Mouse (Mus musculus): ENCODE data around the gene Gm11549.

Gm11549 gene

DNA sequence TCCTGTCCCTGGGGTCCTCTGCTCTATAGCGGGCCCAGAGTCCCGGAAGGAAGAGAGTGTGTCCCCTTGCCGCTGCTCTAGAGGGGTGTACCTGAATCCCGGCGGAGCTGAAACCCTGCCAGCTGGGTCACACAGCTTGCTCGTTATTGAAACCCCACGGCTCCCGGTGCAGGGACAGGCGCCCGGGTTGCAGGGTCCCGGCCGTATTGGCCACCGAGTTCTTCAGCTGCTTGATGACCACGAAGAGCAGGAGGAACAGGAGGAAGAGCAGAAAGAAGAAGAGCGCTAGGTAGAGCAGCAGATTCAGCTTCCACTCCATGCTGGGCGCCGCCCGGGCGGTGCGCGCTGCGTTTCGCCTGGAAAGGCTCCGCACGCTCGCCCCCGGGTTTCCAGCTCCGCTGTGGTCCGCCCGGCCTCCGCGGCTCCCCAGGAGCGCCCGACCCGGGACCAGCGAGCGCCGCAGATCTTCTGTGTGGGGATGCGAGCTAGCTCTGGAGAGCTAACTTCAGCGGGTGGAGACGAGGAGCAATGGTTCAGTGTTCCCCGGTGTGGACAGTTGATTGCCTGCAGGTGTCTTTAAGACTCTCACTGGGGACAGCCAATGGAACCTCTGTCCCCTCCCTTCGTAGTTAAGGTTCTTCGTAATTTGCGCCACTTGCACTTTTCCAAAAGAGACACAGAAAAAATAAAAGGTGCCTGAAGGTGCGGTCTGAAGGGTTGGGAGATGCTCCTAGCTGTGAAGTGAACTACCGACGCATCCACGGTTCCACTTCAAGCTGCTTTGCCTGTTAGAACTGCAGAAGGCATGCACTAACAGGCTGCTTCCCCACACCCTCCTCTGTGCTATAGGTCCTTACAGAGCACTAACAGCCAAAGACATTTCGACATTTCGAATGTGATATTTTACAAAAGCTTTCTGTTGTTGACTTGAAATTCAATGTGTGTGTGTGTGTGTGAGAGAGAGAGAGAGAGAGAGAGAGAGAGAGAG is at the start of gene Gm11549:
Gene Gm11549 (minus strand): TSS at position 741 of the 988 bp plus-strand sequence.
- no peak for DNase-seq

DNA sequence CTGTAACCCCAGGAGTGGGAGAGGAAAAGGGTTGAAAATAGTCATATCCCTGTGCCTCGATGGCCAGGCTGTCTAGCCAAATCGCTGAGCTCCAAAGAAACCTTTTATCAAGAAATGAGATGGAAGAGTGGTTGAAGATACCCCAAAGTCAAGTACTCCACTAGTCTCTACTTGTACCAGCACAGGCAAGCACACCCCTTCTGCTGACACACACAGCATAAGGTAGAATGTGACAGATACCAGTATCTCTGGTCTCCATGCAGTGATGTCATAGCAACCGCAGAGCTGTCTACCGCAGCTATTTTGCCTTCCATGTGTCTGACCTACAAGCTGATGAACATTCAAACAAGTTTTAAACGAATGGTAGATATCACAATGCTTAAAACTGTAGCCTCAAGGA is 48.2 kb upstream of the Gm11549 start:
- no peak for DNase-seq

DNA sequence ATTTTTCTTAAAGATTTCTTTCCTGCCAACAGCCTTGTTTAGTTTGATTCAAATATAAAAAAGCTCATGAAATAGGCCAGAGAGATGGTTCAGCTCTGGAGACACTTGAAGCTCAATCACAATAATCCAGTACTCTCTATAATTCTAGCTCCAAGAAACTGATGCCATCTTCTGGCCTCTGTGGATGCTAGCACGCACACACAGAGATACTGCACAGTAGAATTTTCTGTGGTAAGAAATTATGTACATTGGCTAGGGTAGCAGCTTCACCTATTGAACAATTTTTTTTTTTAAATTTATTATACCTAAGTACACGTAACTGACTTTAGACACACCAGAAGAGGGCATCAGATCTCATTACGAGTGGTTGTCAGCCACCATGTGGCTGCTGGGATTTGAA is 42.1 kb upstream of the Gm11549 start:
- no peak for DNase-seq

- no peak for DNase-seq
Observed at GRCm38 (mm10) chr3:36559606-36560005, 38.0 kb upstream of the Gm11549 start.

DNA sequence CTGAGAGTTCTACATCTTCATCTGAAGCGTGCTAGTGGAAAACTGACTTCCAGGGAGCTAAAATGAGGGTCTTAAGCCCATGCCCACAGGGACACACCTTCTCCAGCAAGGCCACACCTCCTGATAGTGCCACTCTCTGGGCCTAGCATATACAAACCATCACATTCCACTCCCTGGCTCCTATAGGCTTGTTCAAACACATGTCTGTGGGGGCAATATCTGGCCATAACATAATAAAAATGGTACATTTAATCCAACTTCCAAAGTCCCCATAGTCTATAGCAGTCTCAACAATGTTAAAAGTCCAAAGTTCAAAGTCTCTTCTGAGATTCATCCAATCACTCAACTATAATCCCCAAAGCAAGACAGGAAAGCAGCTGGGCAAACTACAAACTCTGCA is 36.0 kb upstream of the Gm11549 start:
- no peak for DNase-seq

- DNase-seq, result peak; percentile 93
Observed at GRCm38 (mm10) chr3:36552406-36553047, 30.9 kb upstream of the Gm11549 start, which contains the start of gene Exosc9. Gene Exosc9 (plus strand): TSS chr3:36552606.

DNA sequence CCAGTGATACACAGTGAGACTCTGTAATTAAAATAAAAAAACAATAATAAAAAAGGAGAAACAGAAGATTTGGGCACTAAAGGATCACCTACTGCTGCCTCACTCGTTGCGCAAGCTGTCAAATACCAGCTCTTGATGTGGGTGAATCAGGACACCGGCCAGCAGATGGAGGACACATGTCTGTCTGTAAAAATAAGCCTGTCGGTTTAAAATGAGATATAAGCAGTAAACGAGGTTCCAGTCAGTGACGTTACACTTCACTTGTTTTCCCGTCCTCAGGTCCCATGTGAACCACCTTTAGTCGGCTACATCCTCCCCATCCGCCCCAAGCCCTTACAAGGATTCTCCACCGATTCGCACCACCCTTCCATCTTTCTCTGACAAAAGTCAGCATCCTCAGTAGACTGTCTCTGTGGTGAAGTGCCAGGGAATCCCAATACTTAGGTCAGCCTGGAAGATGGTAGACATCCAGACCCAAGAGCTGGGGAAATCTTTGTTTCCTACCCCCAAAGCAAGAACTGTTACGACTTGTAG is 30.3 kb upstream of the Gm11549 start:
- DNase-seq, result no peak

DNA sequence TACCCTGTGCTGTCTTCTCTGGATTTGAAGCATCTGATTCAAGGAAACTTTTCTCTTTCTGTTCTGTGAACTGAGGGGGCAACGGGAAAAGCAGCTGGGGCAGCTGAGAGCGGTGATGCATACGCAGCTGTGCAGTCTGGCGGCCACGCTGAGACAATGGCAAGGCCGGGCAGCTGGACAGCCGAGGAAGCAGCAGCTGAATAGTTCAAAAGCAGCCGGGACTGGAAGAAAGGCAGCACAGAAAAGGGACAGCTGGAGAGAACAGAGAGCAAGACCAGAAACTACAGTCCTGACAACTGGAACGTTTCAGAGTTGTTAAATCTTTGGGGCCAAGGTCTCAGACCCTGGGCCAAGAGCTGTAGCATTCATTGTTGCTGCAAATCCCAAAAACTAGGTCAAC is 29.7 kb upstream of the Gm11549 start:
- peak; percentile 16 for DNase-seq

- no peak for DNase-seq
Observed at GRCm38 (mm10) chr3:36544961-36545360, 23.3 kb upstream of the Gm11549 start.

DNA sequence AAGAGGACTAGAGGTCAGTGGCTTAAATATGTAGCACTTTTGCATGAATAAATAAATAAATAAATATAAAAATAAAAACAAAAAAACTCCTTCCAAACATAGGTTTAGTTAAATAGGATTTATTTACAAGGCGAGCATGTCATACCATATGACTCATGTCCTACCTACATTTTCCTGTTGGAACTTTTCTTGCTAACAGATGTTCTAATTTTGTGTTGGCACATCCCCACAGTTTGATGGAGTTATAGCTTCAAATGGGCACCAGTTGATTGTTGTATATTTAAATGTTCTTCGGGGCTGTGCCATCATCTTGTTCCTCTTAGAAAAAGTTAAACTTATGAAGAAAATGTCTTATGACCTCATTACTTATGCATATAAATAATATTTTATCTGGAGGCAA is 19.8 kb upstream of the Gm11549 start:
- no peak for DNase-seq

GRCm38 (mm10) chr3:36540756-36541155 is 19.1 kb upstream of the Gm11549 start:
- DNase-seq, result no peak

GRCm38 (mm10) chr3:36537701-36538470 is 16.3 kb upstream of the Gm11549 start:
- no peak for DNase-seq

DNA sequence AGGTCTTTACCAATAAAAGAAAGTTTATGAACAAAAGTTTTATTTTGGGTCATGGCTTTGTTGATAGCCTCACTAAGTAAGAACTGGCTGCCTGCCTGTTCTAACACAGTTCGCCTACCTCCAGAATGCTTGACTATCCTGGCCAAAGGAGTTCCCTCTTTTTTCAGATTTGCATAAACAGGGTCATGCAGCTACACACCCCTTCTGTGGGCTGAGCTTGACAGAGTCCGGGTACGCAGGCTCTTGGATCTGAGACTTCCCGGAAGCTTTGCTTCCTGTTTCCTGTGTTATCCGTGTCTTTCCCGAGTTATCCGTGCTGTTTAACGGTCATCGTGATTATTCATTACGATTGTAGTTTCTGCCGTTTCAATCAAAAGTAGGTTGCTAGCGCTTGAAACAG is 14.4 kb upstream of the Gm11549 start:
- DNase-seq, result no peak

DNA sequence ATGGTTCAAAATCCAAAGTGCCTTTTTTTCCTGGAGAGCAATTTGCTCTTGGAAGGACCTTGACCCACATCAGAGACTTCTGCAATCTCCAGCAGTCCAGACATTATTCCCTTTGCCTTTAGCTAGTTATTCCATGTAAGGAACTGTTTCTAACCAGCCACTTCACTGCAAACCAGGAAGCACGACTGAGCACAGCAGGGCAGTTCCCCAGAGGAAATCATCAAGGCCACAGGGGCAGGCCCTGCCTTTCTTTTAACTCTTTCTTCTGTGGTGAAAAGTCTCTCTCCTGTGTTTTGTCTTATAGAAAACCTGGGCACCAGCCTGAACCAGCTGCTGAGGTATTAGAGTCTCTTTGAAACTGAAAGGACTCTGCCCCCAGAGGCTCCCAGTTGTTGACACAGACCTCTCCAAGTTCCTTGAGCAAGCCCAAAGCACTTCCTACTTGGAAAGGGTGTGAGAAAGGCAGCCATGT is 11.6 kb upstream of the Gm11549 start:
- DNase-seq, result no peak

- DNase-seq, result no peak
Observed at GRCm38 (mm10) chr3:36532738-36533137, 11.1 kb upstream of the Gm11549 start.

- no peak for DNase-seq
Observed at GRCm38 (mm10) chr3:36531979-36532542, 10.4 kb upstream of the Gm11549 start.

GRCm38 (mm10) chr3:36531242-36531641 is 9.6 kb upstream of the Gm11549 start:
- DNase-seq, result no peak

DNA sequence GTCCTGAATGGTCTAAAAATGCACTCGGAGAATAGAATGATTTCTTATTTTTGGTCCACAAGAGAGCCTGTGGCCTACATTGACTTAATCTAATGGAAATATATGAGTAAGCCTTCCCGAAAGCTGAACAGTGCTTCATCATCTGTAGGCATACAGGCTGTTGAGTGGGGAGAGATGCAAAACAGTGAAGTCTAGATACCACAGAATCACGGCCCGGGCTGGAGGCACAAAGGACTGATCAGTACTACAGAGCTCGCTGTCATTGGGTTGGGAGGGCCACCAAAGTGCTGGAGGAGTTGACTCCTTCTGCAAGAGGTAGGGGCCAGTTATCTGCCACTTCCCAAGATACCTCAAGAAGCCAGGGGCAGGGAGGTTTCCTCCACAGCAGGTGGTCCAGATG is 9.2 kb upstream of the Gm11549 start:
- no peak for DNase-seq

GRCm38 (mm10) chr3:36530345-36530744 is 8.7 kb upstream of the Gm11549 start:
- DNase-seq, result no peak

DNA sequence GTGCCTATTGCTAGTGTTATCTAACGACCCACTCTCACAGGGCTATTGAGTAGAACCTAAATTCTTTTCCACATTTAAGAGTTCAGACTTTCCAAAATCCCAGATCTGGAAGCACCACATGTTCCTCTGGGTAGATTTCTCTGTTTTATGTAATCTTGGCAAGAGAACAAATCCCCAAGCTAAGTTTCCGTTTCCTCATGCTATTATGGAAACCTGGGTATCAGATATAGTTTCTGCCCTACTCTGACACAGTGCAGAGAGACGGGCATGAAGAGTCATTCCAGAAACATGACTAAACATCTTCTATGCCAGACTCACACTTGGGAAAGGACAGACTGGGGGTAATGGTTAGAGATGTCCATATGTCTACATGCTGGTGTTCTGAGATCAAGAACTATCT is 2.9 kb upstream of the Gm11549 start:
- DNase-seq, result no peak

- DNase-seq, result no peak
Observed at GRCm38 (mm10) chr3:36522137-36522536, 524 bp upstream of the Gm11549 start.

DNA sequence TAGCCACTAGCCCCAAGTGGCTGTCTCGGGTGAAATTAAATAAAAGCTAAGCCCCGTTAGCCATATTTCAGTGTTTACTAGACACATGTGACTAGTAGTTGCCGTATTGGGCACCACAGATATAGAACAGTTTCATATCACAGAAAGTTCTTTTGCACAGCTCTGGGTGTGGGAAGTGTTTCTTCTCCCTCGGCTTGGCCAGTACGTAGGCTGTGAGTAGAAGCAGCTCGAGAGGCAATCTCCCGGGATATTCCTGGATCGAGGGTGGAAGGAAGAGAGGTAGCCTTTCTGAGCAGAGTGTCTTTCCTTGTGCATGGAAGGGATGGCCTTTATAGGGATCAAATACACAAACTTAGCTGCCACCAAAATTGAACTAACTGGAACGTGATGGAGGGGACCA is 5.4 kb downstream of the Gm11549 start:
- no peak for DNase-seq

- DNase-seq, result no peak
Observed at GRCm38 (mm10) chr3:36511491-36511890, 10.1 kb downstream of the Gm11549 start.

Measured in cerebellum, adult 11 months (tissue).